Mouse (Mus musculus) urinary bladder, postnatal 36 days (tissue): ENCODE measurements around the gene Slc39a5.

ENCODE experiments used
- DNase-seq, 2 experiments: peaks; one replicate each; pipeline ENCODE4 v3.0.0; 2022; ENCODE audit warnings: low spot score in 2 of 2, mixed read lengths in 1 of 2

The Slc39a5 gene

GRCm38 (mm10) chr10:128410560-128410845 is 9.5 kb upstream of the Slc39a5 start:
- no peak for DNase-seq

- peak; percentile 93 to 97 for DNase-seq
These were observed 8.9 kb upstream of the Slc39a5 start for GRCm38 (mm10) chr10:128409692-128410559.

GRCm38 (mm10) chr10:128408591-128409535 is 7.8 kb upstream of the Slc39a5 start:
- DNase-seq: no peak

- DNase-seq: no peak
These were observed 2.9 kb upstream of the Slc39a5 start for GRCm38 (mm10) chr10:128403931-128404330.

- no peak for DNase-seq
These were observed 609 bp upstream of the Slc39a5 start for GRCm38 (mm10) chr10:128401638-128402037.

GRCm38 (mm10) chr10:128400338-128400737 is 691 bp downstream of the Slc39a5 start:
- no peak for DNase-seq

GRCm38 (mm10) chr10:128397466-128397865 is 3.6 kb downstream of the Slc39a5 start:
- DNase-seq: no peak

GRCm38 (mm10) chr10:128396716-128397264 is 4.2 kb downstream of the Slc39a5 start:
- no peak for DNase-seq

- no peak for DNase-seq
These were observed 4.9 kb downstream of the Slc39a5 start for GRCm38 (mm10) chr10:128396017-128396673.

- DNase-seq: no peak
These were observed 9.2 kb downstream of the Slc39a5 start for GRCm38 (mm10) chr10:128391850-128392249.

GRCm38 (mm10) chr10:128390366-128390765 is 10.7 kb downstream of the Slc39a5 start:
- no peak for DNase-seq

GRCm38 (mm10) chr10:128389570-128389969 is 11.5 kb downstream of the Slc39a5 start:
- DNase-seq: no peak

- no peak for DNase-seq
These were observed 12.1 kb downstream of the Slc39a5 start for GRCm38 (mm10) chr10:128388941-128389340.

GRCm38 (mm10) chr10:128385902-128386301 is 15.1 kb downstream of the Slc39a5 start:
- no peak for DNase-seq

GRCm38 (mm10) chr10:128382482-128382881 is 18.5 kb downstream of the Slc39a5 start:
- no peak for DNase-seq

GRCm38 (mm10) chr10:128380565-128380964 is 20.5 kb downstream of the Slc39a5 start:
- DNase-seq: no peak

- no peak for DNase-seq
These were observed 21.8 kb downstream of the Slc39a5 start for GRCm38 (mm10) chr10:128379260-128379659.

- DNase-seq: no peak
These were observed 22.6 kb downstream of the Slc39a5 start for GRCm38 (mm10) chr10:128378462-128378861.

GRCm38 (mm10) chr10:128377940-128378448 is 23.0 kb downstream of the Slc39a5 start:
- no peak for DNase-seq

GRCm38 (mm10) chr10:128377222-128377939 is 23.6 kb downstream of the Slc39a5 start:
- peak; percentile 26 to 28 for DNase-seq
